Mouse (Mus musculus) layer of hippocampus, adult 18-20 months (tissue): ENCODE measurements around the gene Pcx. TPM values are rescaled to one million over a fixed set of nuclear protein-coding genes. Genes with fewer than 3 reads are reported as not detected.

Experiments
- DNase-seq, 2 experiments: peaks; one replicate each; pipeline ENCODE4 v3.0.0; 2022; ENCODE audit warnings: low spot score in 2 of 2
- long read RNA-seq: library from polyadenylated mRNA; stranded (forward); transcript quantifications from one replicate; pipeline ENCODE4 v2.0.0, GENCODE M21; 2021
- total RNA-seq, 2 experiments: library from RNA; stranded (reverse); gene quantifications; 2 replicates each; pipeline ENCODE4 v1.2.3; 2021

The Pcx gene
- total RNA-seq, result 10 to 100 TPM; 66.2 to 67.1 TPM
- long read RNA-seq, full-length matches to known transcripts, result 73 of 111 reads
- long read RNA-seq, partial matches to known transcripts, result 31 of 111 reads
- long read RNA-seq, other reads (novel, unspliced or antisense), result 7 of 111 reads

DNA sequence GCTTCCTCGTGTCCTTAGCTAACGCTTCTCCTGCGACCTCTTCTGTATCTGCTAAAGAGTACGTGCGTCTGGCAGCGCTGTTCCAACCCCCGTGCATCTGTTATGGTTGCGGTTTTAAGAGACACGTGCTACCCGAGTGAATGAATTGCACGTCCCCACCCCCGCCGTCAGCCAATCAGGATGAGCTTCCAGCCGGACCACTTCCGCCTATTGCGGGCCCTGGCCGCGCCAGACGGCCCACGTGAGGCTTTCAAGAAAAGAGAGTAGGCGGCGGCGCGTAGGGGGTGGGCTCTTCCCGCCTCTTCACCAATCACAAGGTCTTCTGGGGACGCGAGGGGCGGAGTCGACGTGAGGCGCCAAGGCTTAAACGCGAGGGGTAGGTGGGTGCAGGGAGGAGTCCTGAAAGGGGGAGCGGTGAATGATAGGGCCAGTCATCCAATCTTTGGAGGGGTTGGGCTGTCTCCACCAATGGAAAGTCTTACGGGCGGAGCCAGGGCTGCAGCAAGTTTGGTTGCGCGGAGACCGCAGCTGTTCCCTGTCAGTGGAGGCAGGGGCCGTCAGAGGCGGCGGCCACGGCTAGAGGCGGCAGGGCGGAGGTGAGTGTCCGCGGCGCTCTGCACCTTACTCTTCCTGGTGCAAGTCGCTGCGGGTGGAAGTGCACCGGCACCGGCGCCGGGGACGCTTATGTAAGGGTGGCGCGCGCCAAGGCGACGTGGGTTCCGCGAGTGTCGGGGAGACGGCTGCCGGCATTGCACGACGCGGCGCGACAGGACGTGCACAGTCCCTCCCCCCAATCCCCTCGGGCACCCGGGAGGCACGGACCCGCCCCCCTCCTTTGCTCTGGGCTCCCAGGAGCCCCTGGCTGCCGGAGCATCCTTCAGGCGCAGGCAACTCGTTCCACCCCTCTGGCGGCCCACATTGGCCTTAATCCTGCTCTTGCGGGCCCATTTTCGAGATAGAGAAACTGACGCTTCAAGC lies at the start of gene Pcx:
Gene Pcx (plus strand): TSS at position 487 of the 978 bp plus-strand sequence.
- peak; percentile 99 for DNase-seq

GRCm38 (mm10) chr19:4461981-4462380 lies 48.3 kb upstream of the Pcx start:
- DNase-seq, result no peak

- no peak for DNase-seq
Measured at GRCm38 (mm10) chr19:4464666-4465065, 45.6 kb upstream of the Pcx start.

- DNase-seq, result no peak
Measured at GRCm38 (mm10) chr19:4468363-4468762, 41.9 kb upstream of the Pcx start.

DNA sequence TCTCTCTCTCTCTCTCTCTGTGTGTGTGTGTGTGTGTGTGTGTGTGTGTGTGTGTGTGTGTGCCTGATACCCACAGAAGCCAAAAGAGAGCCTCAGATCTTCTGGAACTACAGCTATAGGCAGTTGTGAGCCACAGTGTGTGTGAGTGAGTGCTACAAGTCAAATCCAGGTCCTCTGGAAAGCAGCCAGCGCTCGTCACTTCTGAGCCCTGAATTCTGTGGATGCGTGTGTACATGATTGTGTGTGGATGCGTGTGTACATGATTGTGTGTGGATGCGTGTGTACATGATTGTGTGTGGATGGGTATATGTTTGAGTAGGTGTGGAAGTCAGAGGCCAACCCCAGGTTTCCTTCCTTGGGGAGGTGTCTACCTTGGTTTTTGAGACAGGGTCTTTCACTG lies 36.7 kb upstream of the Pcx start:
- no peak for DNase-seq

GRCm38 (mm10) chr19:4474739-4475138 lies 35.5 kb upstream of the Pcx start:
- DNase-seq, result no peak

- DNase-seq, result no peak
Measured at GRCm38 (mm10) chr19:4475224-4475925, 34.9 kb upstream of the Pcx start.

DNA sequence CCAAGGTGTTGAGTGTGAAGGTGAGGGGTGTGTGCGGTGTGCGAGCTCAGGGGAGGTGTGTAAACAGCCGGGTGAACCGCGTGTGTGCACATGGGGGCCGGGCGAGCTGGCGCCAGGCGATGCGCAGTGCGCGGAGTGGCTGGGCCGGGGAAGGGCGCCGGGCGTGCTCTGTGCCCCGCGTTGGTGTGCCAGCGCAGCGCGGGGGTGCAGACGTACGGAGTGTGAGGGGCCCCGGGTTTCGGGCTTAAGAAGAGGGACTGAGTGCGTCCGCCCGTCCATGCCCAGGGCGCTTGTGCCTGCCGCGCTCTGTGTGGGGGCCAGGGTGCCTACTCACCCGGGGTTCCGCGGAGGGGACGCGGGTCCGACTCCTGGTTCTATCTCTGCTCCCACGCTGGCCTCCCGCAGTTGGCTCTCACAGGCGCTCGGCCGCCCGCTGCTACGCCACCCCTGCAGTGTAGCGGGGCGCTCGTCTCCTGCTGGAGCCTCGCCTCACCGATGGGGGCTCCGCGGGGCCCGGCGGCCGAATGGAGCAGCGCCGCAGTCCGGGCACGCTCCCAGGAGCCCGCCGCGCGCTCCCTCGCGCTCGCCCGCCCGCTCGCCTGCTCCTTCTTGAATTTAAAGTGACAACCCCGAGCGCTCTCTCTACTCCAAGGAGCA lies 33.5 kb upstream of the Pcx start:
- peak in 1 of 2 experiments; percentile 65 for DNase-seq

GRCm38 (mm10) chr19:4477345-4478189 lies 32.7 kb upstream of the Pcx start, which contains the start of gene Syt12:
Gene Syt12 (minus strand): TSS chr19:4477447.
- DNase-seq, result peak in 1 of 2 experiments; percentile 41

DNA sequence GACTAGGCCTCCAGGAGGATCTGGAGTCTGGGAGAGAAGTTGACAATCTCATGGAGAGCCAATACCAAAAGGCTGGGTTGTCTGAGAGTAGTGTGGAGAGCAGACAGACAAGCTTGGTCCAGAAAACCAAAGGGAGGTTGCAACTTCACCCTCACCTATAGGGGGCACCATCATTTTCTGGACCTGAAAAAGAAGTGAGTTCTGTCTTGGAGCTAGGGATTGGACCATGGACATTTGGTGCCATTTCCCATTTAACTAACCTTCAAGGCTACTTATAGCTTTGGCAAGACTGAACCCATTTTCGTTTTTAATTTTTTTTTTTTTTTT lies 32.1 kb upstream of the Pcx start:
- no peak for DNase-seq

DNA sequence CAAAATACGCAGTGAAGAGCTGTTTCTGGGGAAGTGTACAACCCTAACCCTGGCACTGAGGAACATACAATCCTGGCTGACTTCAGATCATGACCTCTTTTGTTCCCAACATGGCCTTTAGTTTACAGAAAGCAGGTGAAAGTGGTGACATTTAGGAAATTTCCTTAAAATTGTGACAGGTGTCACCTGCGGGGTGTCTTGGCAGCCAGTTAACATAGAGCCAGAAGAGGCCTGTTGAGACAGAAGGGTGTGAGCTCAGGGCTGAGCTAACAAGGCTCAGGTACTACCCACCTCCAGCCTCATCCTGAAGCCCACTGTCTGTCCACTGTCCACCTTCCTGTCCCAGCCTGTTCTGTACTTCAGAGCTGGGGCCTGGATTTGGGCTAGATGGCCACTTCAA lies 30.2 kb upstream of the Pcx start:
- no peak for DNase-seq

DNA sequence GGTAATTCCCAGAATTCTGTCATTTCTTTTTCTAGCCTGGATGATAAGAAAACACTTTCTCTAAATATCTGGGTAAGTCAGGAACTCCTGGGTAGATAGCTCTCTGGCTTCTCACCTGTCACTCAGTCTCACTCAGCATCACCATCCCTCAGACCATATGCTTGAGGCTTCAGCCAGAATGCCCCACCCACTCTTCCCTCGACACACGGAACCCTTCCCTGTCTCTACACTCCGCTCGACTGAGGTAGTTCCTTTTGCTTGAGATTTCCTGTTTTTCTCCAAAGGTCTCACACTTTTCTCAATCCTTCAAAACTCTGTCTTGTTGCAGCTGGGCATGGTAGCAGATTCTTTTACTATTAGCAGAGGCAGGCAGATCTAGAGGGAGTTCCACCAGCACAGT lies 28.9 kb upstream of the Pcx start:
- DNase-seq, result no peak

DNA sequence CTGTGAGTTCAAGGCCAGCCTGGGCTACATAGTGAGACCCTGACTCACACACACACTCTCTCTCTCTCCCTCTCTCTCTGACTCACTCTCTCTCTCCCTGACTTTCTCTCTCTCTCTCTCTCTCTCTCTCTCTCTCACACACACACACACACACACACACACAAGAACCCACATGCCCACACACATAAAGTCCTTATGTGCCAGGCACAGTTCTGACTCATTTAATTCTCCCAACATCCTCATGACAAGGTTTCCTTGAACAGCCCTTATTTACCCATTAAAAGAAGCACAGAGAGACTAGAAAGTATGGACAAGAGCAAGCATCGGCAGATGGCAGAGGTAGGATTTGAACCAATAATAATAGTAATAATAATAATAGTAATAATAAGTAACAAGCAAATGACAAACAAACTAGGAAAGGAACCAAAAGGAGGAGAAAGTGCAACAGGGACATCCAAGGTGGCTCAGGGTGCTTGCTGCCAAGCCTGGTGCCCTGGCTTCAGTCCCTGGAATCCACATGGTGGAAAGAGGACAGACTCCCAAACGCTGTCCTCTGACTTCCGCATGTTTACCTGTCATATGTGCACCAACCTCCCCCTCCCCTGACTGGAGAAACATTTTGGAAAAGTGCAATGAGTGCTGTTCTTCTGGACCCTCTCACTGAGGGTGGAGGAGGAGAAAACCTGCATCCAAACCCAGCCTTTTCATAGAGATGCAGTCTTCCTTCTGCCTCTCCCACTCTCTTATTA lies 28.0 kb upstream of the Pcx start:
- DNase-seq, result no peak

DNA sequence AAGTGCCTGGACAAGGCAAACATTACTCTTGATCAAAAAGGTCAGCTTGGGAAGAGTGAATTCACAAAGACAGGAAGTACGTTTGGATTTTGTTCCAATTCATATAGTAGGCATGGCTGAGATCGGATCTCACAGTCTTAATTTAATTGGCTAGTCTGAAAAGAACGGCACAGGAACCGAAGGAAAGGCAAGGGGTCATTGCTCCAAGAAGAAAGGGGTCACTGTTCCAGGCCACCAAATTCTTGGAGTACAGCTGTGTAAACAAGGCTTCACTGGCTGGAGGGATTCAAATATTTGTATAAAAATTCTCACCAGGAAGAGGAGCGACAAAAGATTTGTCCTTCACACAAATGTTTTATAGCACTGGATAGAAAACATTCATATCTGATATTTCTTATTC lies 25.3 kb upstream of the Pcx start:
- DNase-seq, result no peak

DNA sequence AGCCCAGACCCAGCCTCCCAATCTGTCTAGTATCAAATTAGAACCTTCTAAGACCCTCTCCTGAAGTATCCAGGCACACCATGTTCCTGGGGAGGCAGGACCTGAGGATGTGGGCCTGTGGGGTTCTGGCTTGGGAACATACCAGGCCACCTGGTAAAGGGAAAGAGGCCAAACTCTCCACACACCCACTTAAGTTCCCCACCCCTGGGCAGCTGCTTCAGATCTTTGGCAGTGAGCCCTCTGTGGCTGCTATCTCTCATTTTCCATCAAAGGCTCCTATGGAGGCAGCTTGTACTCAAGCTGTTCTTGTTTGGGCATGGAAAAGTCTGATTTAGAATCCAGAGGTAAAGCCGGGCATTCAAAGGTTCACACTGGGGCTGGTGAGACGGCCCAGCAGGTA lies 22.4 kb upstream of the Pcx start:
- DNase-seq, result no peak

DNA sequence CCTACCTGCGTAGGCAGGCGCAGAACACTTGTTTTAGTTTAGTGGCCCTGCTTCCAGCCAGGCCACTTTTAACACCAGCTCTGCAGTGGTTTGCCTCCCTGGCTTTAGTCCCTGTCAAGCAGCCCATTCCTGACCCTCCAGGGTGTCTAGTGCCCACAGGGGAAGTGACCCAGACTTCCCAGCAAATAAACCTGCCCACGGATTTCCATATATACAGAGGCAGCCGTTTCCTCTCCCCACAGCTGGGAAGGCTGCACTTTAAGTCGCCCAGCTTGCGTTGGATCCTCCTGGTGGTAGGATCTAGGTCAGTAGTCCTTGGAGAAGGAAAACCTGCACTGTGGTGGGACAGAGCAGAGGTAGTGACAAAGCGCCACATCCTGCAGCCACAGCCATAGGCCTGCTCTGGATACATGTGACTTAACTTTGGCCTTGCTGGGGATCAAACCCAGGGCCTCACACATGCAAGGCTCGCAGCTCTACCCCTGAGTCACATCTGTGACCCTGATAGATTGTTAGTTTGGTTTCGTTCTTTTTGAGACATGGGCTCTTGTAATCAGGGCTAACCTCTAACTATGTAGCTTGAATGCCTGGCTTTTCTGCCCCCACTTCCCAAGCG lies 19.1 kb upstream of the Pcx start:
- no peak for DNase-seq

DNA sequence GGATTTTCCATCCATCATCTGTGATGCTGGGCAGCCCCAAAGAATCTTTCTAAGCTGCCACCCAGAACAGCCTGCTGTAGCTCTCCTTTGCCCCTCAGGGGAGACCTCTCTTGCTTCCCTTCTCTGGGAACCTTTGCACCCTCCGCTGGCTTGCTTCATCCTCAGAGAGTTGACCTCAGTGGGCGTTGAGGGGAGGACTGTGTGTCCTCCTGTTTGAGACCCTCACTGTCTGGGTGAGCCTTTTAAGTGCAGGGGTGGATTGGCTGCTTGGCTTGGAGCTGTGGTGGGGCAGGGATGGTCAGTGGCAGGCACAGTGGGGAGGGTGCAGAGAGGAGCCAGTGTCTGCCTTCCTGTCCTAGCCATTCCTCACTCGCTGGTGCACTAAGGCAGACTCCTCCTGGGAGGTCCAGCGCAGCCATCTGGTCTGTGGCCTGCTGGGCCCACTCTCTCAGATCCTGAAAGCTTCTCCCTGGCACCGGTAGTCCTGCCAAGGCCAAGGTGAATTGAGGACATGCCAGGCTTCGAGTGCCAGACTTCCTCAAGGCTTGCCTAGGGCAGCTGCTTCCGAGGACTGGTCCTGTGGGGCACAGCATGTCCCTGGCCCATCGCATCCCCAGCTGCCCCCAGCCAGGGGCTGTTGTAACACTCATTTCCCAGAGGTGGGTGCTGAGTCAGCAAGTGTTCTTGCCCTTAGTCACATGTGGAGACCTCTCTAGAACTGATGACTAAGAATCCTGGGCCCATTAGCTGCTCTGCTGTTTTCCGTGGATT lies 17.6 kb upstream of the Pcx start:
- peak in 1 of 2 experiments; percentile 23 for DNase-seq

DNA sequence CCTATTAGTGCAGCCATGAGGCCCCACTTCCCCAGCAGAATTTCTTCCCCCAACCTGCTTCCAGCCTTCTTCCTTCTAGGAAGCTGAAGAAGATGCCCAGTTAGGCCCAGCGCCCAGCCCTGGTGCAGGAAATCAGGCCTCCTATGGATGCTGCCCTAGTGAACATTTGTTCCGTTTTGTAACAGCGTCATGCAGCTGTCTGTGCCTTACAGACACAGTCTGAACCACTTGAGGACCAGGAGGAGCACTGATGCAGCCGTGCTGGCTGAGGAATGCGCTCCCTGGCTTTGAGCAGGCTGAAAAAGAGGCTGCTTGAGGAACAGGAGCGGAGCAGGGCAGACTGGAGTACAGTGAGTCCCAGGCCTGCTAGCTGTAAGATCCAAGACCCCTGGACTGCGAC lies 15.6 kb upstream of the Pcx start:
- no peak for DNase-seq

GRCm38 (mm10) chr19:4495814-4496213 lies 14.5 kb upstream of the Pcx start:
- DNase-seq, result no peak
